In genomic region chr5:17647643-17648226, GRCm38 (mm10) we compare ENCODE assay signal across 20 mouse cellular contexts.
DNase-seq lines count a peak whose midpoint lies in the region; ATAC-seq lines count a peak whose summit lies in the region.
"Had no signal": no experiment of that assay in that cellular context is flagged by ENCODE, and none has a peak within 500 bp of the region (broad histone marks: within the 10 kb centered on the region; RNA-seq: fewer than 3 reads in every experiment).

No protein-coding gene starts in this region.

- H3K9ac ChIP-seq in kidney, embryonic 14.5 days (ENCODE audit: low read depth, low read length): no peak overlapping the region
- H3K9ac ChIP-seq in embryonic facial prominence, embryonic 13.5 days: no peak overlapping the region
- no peak overlapping the region for H3K9ac ChIP-seq in forebrain, embryonic 14.5 days (ENCODE audit: low read length)
- no peak overlapping the region for H3K9ac ChIP-seq in limb, embryonic 12.5 days (replicated peaks)
- H3K9ac ChIP-seq: hindbrain, embryonic 12.5 days; liver, postnatal 0 days had no signal

- H3K36me3 ChIP-seq in kidney, embryonic 14.5 days (ENCODE audit: control insufficient read depth, insufficient read depth, low read length): no peaks in the 10 kb centered on the region
- H3K36me3 ChIP-seq in embryonic facial prominence, embryonic 13.5 days: no peaks in the 10 kb centered on the region
- H3K36me3 ChIP-seq in forebrain, embryonic 14.5 days (ENCODE audit: control insufficient read depth, insufficient read depth, low read length): no peaks in the 10 kb centered on the region
- H3K36me3 ChIP-seq in limb, embryonic 12.5 days: no peaks in the 10 kb centered on the region
- H3K36me3 ChIP-seq: hindbrain, embryonic 12.5 days had no signal

- H3K27me3 ChIP-seq in kidney, embryonic 14.5 days (ENCODE audit: control insufficient read depth, insufficient read depth, low read length): no peaks in the 10 kb centered on the region
- no peaks in the 10 kb centered on the region for H3K27me3 ChIP-seq in embryonic facial prominence, embryonic 13.5 days
- no peaks in the 10 kb centered on the region for H3K27me3 ChIP-seq in forebrain, embryonic 14.5 days (replicated peaks; ENCODE audit: control insufficient read depth, insufficient read depth, low read length)
- H3K27me3 ChIP-seq in limb, embryonic 12.5 days: no peaks in the 10 kb centered on the region
- H3K27me3 ChIP-seq: hindbrain, embryonic 12.5 days had no signal

- no peak overlapping the region for H3K4me3 ChIP-seq in kidney, embryonic 14.5 days (ENCODE audit: low read length)
- no peak overlapping the region for H3K4me3 ChIP-seq in embryonic facial prominence, embryonic 13.5 days
- H3K4me3 ChIP-seq in forebrain, embryonic 14.5 days (ENCODE audit: low read depth, low read length): no peak overlapping the region
- no peak overlapping the region for H3K4me3 ChIP-seq in limb, embryonic 12.5 days (replicated peaks)
- H3K4me3 ChIP-seq: hindbrain, embryonic 12.5 days had no signal

- peak overlapping the region; percentile 20; the same call in 1 of the 2 replicates for H3K27ac ChIP-seq in kidney, embryonic 14.5 days (ENCODE audit: low read depth, low read length)
- H3K27ac ChIP-seq in embryonic facial prominence, embryonic 13.5 days: peak overlapping the region; percentile 58
- H3K27ac ChIP-seq in forebrain, embryonic 14.5 days (ENCODE audit: low read depth, low read length): no peak overlapping the region
- H3K27ac ChIP-seq in limb, embryonic 12.5 days: peak overlapping the region; percentile 82
- H3K27ac ChIP-seq: hindbrain, embryonic 12.5 days had no signal

- DNase-seq in kidney, adult 8-10 months: no peak
- DNase-seq in forebrain, embryonic 14.5 days (ENCODE audit: low spot score): peak; percentile 13
- no peak for DNase-seq in layer of hippocampus, adult 11-12 months (ENCODE audit: low spot score)
- no peak for DNase-seq in ovary, adult 18-20 months (ENCODE audit: low spot score)
- DNase-seq in thymus, postnatal 36 days: no peak
- DNase-seq: adrenal gland, postnatal 36 days; cerebellum, adult 8-10 months; heart, postnatal 10 days; kidney, adult 11 months; kidney, postnatal 25 days; layer of hippocampus, adult 9-11 months; liver, postnatal 0 days; lung, postnatal 10 days; right cerebral cortex, adult 18-20 months; thymus, postnatal 4 days had no signal

- H3K4me2 ChIP-seq in kidney, embryonic 14.5 days (replicated peaks; ENCODE audit: low read depth, low read length): no peak overlapping the region
- no peak overlapping the region for H3K4me2 ChIP-seq in embryonic facial prominence, embryonic 13.5 days
- no peak overlapping the region for H3K4me2 ChIP-seq in forebrain, embryonic 14.5 days (ENCODE audit: low read length)
- no peak overlapping the region for H3K4me2 ChIP-seq in limb, embryonic 12.5 days
- H3K4me2 ChIP-seq: heart, embryonic 11.5 days; hindbrain, embryonic 12.5 days had no signal

- H3K4me1 ChIP-seq in kidney, embryonic 14.5 days (ENCODE audit: control insufficient read depth, insufficient read depth, low read length): peaks cover 5% of the 10 kb centered on the region; the same call in 1 of the 2 replicates
- H3K4me1 ChIP-seq in embryonic facial prominence, embryonic 13.5 days: peaks cover 13% of the 10 kb centered on the region; the same call in 1 of the 2 replicates
- 0 out of 2 replicates have a peak, but pooled peaks cover 4% of the 10 kb centered on the region for H3K4me1 ChIP-seq in forebrain, embryonic 14.5 days (ENCODE audit: control insufficient read depth, insufficient read depth, low read length)
- H3K4me1 ChIP-seq in limb, embryonic 12.5 days (replicated peaks): peaks cover 20% of the 10 kb centered on the region
- H3K4me1 ChIP-seq: hindbrain, embryonic 12.5 days had no signal

- ATAC-seq in kidney, embryonic 14.5 days (ENCODE audit: low FRiP score, low TSS enrichment): no peak
- 0 out of 2 replicates have a peak, but pooled peaks have one; percentile 67 for ATAC-seq in embryonic facial prominence, embryonic 13.5 days (ENCODE audit: insufficient number of reproducible peaks, insufficient read depth, low FRiP score, low TSS enrichment, low read depth)
- peak; percentile 51 for ATAC-seq in forebrain, embryonic 14.5 days
- peak; percentile 42; the same call in 1 of the 2 replicates for ATAC-seq in limb, embryonic 12.5 days (ENCODE audit: insufficient number of reproducible peaks, insufficient read depth, low FRiP score, low TSS enrichment, low read depth)
- ATAC-seq: liver, postnatal 0 days had no signal

- WGBS in kidney, embryonic 14.5 days: 67% methylated on average over 7 of the region's 7 CpGs
- 47% methylated on average over 7 of the region's 7 CpGs for WGBS in embryonic facial prominence, embryonic 13.5 days
- 35% methylated on average over 7 of the region's 7 CpGs for WGBS in forebrain, embryonic 14.5 days
- WGBS in limb, embryonic 12.5 days: 43% methylated on average over 7 of the region's 7 CpGs

- no peaks in the 10 kb centered on the region for H3K9me3 ChIP-seq in kidney, embryonic 14.5 days (ENCODE audit: control insufficient read depth, low read length)
- no peaks in the 10 kb centered on the region for H3K9me3 ChIP-seq in embryonic facial prominence, embryonic 13.5 days
- no peaks in the 10 kb centered on the region for H3K9me3 ChIP-seq in forebrain, embryonic 14.5 days (replicated peaks; ENCODE audit: control insufficient read depth, low read length)
- no peaks in the 10 kb centered on the region for H3K9me3 ChIP-seq in limb, embryonic 12.5 days
- H3K9me3 ChIP-seq: hindbrain, embryonic 12.5 days had no signal
